Mouse (Mus musculus) left cerebral cortex, postnatal 10 days (tissue): ENCODE data around the gene Urb2. TPM values are rescaled to one million over a fixed set of nuclear protein-coding genes. Genes with fewer than 3 reads are reported as not detected.
"Not testable (repeated sequence)": the region's sequence is repeated elsewhere in the genome, so short reads cannot be mapped to it uniquely, and the experiment has no call there.

Source experiments
- DNase-seq, 2 experiments: peaks; one replicate each; pipeline ENCODE4 v3.0.0; 2021 to 2022; ENCODE audit warnings: low spot score in 2 of 2, mixed read lengths in 1 of 2; ENCODE audit errors: extremely low spot score in 1 of 2
- intact Hi-C: fragments of 180-260 bp; cut with DNase I; formaldehyde crosslinking; loops from one replicate; pipeline ENCODE4 v1.15.1; 2025
- total RNA-seq, 2 experiments: library from RNA; stranded (reverse); gene quantifications; 2 replicates each; pipeline ENCODE4 v1.2.3; 2021

Gene Urb2
- total RNA-seq, 2 experiments from 2014 or later: 11.3 to 11.5 TPM

GRCm38 (mm10) chr8:124011580-124011979, 9.7 kb upstream of the Urb2 start:
- DNase-seq: no peak
- intact Hi-C loops: no loop called here

- intact Hi-C loops: no loop called here
Observed at GRCm38 (mm10) chr8:124011989-124012586, 9.2 kb upstream of the Urb2 start.

GRCm38 (mm10) chr8:124014299-124014698, 7.0 kb upstream of the Urb2 start:
- DNase-seq, intact Hi-C loops: not testable (repeated sequence)

More at GRCm38 (mm10) chr8:124011989-124012586, 9.2 kb upstream of the Urb2 start:
- DNase-seq: no peak

DNA sequence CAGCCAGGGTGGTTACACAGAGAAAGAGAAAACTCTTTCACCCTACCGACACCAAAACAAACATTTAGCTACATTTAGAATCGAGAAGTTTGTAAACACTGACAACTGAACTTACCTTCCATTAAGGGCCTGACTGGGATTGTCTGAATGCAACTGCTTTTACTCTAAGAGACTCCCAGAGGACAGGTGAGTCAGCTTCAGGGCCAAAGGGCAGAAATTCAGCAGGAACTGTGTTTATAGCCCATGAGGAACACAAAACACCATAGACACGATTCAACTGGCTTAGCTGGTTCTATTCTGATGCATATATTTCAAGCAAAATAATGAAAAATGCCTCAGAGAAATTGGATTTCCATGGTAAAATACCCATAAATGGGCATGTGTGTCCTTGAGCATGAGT, 6.6 kb upstream of the Urb2 start:
- no peak for DNase-seq
- intact Hi-C loops: no loop called here

DNA sequence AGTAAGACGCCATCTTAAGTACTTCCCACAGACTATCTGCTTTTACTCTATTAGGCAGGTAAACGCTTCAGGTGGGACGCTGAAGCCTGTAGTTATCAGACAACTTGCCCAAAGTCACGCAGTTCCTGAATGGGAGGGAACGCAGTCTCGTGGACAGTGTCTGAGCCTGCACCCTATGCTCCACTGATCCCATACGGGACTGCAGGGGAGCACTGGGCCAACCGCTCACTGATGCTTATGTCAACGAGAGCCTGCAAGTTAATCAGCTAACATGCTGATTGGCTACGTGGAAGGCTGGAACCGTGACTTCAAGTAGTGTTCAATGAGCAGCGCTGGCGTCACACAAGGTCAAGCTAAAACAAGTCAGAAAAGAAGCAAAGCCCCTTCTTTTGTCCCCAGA, 1.5 kb upstream of the Urb2 start:
- DNase-seq: no peak
- intact Hi-C loops: no loop called here

DNA sequence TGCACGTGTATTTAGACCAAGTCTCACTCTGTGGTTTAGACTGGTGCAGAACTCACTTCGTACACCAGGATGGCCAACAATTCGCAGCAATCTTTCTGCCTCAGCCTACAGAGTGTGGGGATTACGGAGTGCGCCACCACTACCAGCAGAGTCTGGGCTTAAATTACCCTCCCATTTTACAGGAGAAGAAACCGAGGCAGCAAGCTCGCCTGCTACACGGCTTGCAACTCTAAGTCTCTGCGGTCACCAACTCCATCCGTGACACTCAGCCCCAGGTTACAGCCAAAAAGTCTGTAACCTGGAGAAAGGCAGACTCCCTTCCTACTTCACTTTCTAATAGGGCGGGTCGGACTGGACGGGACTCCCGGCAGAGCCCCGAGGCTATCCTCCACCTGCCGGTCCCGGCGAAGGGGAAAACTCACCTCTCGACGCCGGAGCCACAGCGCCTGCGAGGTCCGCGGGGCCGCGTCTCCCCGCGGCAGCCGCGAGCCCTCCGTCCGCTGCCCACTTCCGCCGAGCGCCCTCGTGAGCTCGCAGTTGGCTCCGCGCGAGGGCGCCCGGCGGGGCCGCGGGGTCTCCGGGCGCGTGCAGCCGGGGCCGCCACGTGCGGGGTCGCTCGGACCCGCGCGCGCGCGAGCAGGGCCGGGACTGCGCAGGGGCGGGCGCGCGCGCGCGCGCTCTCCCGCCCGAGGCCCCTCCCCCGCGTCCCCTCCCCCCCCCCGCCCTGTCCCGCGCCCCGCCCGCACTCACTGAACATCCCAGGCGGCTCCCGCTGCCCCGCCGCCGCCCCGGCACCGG, 670 bp upstream of the Urb2 start:
- intact Hi-C loops: no loop called here
- DNase-seq: peak; percentile 10 to 82

DNA sequence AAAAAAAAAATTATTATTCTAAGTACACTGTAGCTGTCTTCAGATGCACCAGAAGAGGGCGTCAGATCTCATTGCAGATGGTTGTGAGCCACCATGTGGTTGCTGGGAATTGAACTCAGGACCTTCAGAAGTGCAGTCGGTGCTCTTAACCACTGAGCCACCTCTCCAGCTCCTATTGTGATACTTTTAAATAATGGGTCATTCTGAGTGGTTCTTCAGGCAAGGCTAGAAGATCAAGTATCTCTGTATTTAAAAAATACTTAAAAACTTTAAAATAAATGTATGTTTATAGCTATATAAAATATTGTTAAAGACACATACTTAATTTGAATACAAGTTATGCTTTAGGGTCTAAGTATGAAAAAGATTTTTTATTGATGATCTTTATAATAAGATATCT, 5.0 kb downstream of the Urb2 start:
- DNase-seq, intact Hi-C loops: not testable (repeated sequence)

DNA sequence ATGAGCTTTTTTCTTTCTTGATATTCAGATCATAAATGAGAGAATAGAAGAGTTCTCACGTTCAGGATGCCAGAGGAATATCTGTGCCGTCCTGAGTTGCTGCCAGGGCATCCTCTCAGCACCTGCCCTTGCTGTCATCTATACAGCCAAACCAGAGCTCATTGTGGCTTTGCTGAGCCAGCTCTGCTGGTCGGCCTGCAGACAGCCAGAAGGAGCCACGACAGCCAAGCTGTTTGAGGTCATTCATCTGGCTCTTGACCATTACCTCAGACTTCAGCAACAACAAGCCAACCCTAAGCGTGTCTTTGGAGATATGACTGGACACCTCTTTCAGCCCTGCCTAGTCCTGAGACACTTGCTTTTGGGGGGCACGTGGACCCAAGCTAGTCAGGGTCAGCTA, 6.5 kb downstream of the Urb2 start:
- DNase-seq: no peak
- intact Hi-C loops: no loop called here

GRCm38 (mm10) chr8:124033400-124033799, 12.1 kb downstream of the Urb2 start:
- no peak for DNase-seq
- intact Hi-C loops: no loop called here

DNA sequence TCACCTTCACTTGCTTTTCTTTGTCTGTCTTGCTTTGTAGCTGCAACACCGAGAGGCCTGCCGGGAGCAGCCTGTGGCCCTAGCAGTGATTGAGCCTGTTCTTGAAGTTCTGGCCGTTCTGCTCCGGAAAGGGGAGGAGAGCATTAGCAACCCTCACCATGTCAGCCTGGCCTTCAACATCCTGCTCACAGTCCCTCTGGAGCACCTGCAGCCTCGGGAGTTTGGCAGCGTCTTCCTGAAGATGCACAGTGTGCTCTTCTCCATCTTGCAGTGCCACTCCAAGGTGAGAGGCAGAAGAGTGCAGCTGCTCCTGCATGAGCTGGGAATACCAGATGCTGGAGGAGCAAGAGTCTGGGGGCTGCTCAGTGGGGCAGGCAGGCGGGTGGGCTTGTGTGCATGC, 16.8 kb downstream of the Urb2 start:
- DNase-seq: no peak
- intact Hi-C loops: no loop called here

DNA sequence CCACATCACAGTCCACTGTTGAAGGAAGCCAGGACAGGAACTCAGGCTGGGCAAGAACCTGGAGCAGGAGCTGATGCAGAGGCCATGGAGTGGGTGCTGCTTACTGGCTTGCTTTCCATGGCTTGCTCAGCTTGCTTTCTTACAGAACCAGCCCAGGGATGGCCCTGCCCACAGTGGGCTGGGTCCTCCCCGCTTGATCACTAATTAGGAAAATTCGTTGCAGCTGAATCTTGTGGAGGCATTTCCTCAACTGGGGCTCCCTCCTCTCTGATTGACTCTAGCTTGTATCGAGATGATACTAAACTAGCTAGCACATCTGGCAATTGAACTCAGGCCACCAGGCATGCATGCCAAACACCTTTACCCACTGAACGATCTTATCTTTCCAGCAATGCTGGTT, 18.0 kb downstream of the Urb2 start:
- DNase-seq: no peak
- intact Hi-C loops: no loop called here

DNA sequence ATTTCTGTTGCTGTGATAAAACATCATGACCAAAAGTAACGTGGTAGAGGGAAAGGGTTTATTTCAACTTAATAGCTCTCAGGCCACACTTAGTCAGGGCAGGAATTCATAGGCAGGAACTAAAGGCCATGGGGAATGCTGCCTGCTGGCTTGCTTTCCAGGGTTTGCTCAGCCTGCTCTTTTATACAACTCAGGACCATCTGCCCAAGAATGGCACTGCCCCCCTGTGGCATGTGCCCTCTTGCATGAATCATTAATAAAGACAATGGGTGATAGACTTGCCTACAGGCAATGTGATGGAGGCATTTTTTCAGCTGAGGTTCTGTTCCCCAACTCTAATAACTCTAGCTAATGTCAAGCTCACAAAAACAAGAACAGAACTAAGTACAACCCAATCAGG, 20.9 kb downstream of the Urb2 start:
- intact Hi-C loops: no loop called here
- DNase-seq: no peak

DNA sequence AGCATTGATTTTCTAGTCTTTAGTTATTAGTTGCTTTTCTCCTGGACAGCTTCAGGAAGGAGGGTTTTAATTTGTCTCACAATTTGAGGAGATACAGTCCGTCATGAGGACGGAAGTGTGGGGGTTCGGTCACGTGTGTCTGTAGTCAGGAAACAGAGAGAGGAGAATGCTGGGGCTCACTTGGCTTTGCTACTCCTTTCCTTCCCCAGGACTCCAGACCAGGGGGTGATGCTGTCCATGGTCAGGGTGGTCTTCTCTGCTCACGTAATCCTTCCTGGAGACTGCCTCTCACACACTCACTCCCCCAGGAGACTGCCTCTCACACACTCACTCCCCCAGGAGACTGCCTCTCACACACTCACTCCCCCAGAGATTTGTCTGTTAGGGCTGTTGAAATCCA, 23.1 kb downstream of the Urb2 start:
- no peak for DNase-seq
- intact Hi-C loops: no loop called here

DNA sequence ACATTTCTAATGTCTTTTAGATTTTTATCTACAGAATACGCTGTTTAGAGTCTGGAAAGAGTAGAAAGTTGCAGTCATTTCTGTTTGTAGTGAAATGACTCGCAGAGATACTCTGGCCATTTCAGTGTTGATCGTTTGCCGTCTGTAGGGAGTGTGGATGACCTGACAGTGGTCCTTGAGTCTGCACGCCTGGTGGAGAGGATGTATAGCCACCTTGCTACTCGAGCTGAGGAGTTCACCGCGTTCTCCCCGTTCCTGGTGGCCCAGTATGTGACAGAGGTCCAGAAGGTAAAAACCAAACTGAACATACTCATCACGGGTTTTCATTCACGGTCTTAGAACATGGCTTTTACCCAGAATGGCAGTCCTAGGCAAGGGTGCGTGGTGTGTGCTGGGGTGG, 23.6 kb downstream of the Urb2 start:
- no peak for DNase-seq
- intact Hi-C loops: no loop called here

- no peak for DNase-seq
- intact Hi-C loops: no loop called here
Observed at GRCm38 (mm10) chr8:124045856-124046255, 24.5 kb downstream of the Urb2 start.

DNA sequence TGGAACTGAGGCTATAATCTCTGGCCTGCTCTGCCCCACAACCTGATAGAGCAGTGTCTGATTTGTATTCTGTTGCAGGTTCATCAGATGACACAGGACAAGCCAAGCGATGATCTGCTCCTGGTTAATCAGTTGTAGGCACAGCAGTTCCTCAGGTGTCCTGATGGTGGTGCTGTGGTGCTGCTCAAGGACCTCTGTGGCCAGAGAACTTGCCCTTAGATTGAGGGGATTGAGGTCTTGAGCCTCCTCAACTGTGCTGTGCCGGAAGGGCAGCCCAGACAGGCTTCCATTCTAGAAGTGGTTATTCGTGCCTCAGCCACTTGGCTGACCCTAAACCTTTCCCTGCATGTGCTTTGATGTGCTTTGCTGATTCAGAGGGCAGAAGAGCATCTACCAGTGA, 30.8 kb downstream of the Urb2 start:
- intact Hi-C loops: loop anchor here (1.0 to 5.0 kb wide), 2 partner anchors 180 to 297 kb away; partner anchors contain the start of gene Galnt2

DNA sequence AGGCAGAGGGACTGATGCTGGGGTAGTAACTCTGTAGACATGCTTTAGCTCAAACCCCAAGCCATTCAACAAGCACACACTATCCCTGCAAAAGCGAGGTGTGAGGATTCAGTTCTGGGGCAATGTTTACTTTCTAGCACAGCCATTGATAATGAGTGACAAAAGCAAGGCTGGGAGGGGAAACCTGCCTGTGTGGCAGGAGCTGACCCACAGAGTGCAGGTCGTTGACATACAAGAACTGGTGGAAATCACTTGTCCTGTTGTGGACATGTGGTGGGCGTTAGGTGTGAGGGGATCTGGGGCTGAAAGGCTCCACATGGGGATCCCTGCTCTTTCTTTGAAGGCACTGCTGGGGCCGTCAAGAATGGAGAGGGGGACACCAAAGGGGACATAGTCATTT, 31.3 kb downstream of the Urb2 start:
- DNase-seq: no peak
- intact Hi-C loops: loop anchor here (1.0 to 5.0 kb wide), 2 partner anchors 180 to 297 kb away; partner anchors contain the start of gene Galnt2

More for the DNA sequence above, 30.8 kb downstream of the Urb2 start:
- peak; percentile 61 to 68 for DNase-seq

DNA sequence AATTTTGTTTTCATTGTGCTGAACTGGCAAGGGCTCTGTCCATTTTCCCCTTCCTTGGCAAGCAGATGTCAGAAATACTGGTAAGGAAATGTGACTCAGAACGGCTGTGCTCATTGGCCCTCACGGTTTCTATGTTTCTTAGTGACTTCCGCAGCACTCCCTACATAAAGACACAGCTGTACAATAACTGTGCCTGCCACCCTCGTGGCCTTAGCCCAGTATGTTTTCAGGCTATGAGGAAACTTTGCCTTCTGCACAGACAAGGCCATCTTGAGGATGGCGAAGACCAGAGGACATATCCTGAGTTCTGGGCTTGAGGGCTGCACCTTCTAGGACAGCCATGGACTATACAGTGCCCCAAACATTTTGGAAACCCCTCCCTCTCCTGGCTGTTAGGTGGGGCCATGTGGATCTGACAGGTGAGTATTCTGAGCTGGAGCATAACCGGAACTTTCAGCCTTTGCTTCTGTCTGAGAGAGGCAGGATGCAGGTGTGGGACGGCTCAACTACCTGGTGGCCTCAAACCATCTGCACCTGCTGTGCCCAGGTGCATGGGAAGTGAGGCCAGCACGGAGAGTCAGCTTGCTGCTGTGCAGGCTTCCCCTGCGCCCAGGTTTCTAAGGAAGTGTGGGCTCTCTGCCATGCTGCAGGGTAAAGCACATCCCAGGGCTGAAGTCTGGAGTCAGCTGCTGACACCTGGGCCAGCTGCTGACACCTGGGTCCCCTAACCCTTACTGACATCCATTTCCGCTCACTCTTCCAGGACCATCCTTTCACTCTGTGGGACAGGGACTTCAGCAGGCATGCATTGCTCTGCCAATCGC, 35.7 kb downstream of the Urb2 start:
- intact Hi-C loops: no loop called here
- DNase-seq: no peak

GRCm38 (mm10) chr8:124066325-124067058, 45.2 kb downstream of the Urb2 start:
- intact Hi-C loops: no loop called here
- no peak for DNase-seq
